Comparison of ENCODE assay signal across 8 mouse cellular contexts in the genomic region with DNA sequence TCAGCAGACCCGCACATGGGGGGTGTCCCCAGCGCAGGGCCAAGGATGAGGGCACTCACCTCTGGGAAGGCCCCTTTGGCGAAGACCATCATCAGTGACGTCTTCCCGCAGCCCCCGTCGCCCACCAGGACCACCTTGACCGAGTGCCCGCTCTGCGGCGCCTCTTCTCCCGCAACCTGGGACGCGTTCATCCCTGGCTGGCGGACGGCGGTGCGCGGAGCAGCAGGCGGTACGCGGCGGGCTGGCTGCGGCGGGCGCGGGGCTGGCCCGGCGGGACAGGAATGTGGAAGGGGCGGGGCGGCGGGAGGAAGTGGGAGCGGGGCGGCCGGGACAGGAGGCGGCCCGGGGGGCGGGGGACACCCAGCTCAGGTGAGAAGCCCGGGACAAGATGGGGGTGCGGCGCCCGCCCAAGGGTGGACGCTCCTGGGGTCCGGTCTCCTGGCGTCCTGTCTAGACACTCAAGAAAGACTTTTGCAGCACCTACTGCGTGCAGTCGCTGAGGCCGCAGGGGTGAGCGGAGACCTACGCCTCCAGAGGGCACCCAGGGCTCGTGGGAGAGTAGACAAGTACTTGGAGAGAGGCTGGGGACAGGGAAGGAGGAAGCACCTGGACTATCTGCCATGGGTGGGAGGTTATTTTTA. TPM values are rescaled to one million over a fixed set of nuclear protein-coding genes. Genes with fewer than 3 reads are reported as not detected.
DNase-seq lines count a peak whose midpoint lies in the region; ATAC-seq lines count a peak whose summit lies in the region.

A gene (minus strand): TSS at position 272 of the 641 bp plus-strand sequence.

- H3K27ac ChIP-seq in embryonic facial prominence, embryonic 12.5 days, result peak within 1 kb of the TSS; percentile 51
- H3K27ac ChIP-seq in heart, embryonic 16.5 days (ENCODE audit: low read length), result peak within 1 kb of the TSS; percentile 32; the same call in 1 of the 2 replicates
- H3K27ac ChIP-seq in midbrain, embryonic 10.5 days (replicated peaks), result peak within 1 kb of the TSS; percentile 79

- peak within 1 kb of the TSS; percentile 90 for H3K4me2 ChIP-seq in embryonic facial prominence, embryonic 12.5 days (replicated peaks)
- peak within 1 kb of the TSS; percentile 72 for H3K4me2 ChIP-seq in heart, embryonic 16.5 days (ENCODE audit: low read depth, low read length)

- DNase-seq in right cerebral cortex, postnatal 4 days, result peak; percentile 26
- no peak for DNase-seq in right cerebral cortex, postnatal 25 days
- DNase-seq in kidney, postnatal 36 days, result peak; percentile 76 to 94
- DNase-seq in midbrain, embryonic 10.5 days (ENCODE audit: low spot score), result peak; percentile 52
- DNase-seq in thymus, postnatal 4 days, result peak; percentile 56
- no peak for DNase-seq in MN1 (ENCODE audit: low spot score)

- WGBS in embryonic facial prominence, embryonic 12.5 days, result under 1% methylated on average over 46 of the region's 51 CpGs
- under 1% methylated on average over 45 of the region's 51 CpGs for WGBS in heart, embryonic 16.5 days
- WGBS in midbrain, embryonic 10.5 days, result under 1% methylated on average over 51 of the region's 51 CpGs

- no peaks in the 10 kb centered on the region for H3K9me3 ChIP-seq in embryonic facial prominence, embryonic 12.5 days
- H3K9me3 ChIP-seq in heart, embryonic 16.5 days (replicated peaks; ENCODE audit: control insufficient read depth, low read length), result no peaks in the 10 kb centered on the region
- H3K9me3 ChIP-seq in midbrain, embryonic 10.5 days (replicated peaks), result no peaks in the 10 kb centered on the region

- peak within 1 kb of the TSS; percentile 62 for H3K4me3 ChIP-seq in embryonic facial prominence, embryonic 12.5 days
- peak within 1 kb of the TSS; percentile 68 for H3K4me3 ChIP-seq in heart, embryonic 16.5 days (ENCODE audit: low read length)
- H3K4me3 ChIP-seq in midbrain, embryonic 10.5 days, result peak within 1 kb of the TSS; percentile 74

- peak within 1 kb of the TSS; percentile 76 for H3K9ac ChIP-seq in embryonic facial prominence, embryonic 12.5 days
- peak within 1 kb of the TSS; percentile 84 for H3K9ac ChIP-seq in heart, embryonic 16.5 days (ENCODE audit: low read length)

- peak; percentile 63 for ATAC-seq in embryonic facial prominence, embryonic 12.5 days (ENCODE audit: insufficient number of reproducible peaks, insufficient read depth, low FRiP score, low TSS enrichment)
- ATAC-seq in heart, embryonic 16.5 days (replicated peaks; ENCODE audit: extremely low read depth, insufficient read depth, low FRiP score), result peak; percentile 56

- H3K27me3 ChIP-seq in embryonic facial prominence, embryonic 12.5 days, result no peaks in the 10 kb centered on the region
- H3K27me3 ChIP-seq in heart, embryonic 16.5 days (ENCODE audit: control insufficient read depth, insufficient read depth, low read length), result no peaks in the 10 kb centered on the region
- H3K27me3 ChIP-seq in midbrain, embryonic 10.5 days (ENCODE audit: low read depth, poor library complexity, severe bottlenecking), result peaks cover 36% of the 10 kb centered on the region

- peaks cover 4% of the 10 kb centered on the region; the same call in 1 of the 2 replicates for H3K36me3 ChIP-seq in embryonic facial prominence, embryonic 12.5 days
- H3K36me3 ChIP-seq in heart, embryonic 16.5 days (ENCODE audit: control insufficient read depth, insufficient read depth), result no peaks in the 10 kb centered on the region
- no peaks in the 10 kb centered on the region for H3K36me3 ChIP-seq in midbrain, embryonic 10.5 days

- peaks cover 33% of the 10 kb centered on the region for H3K4me1 ChIP-seq in embryonic facial prominence, embryonic 12.5 days
- H3K4me1 ChIP-seq in heart, embryonic 16.5 days (ENCODE audit: control insufficient read depth, insufficient read depth, low read length), result peaks cover 36% of the 10 kb centered on the region
- H3K4me1 ChIP-seq in midbrain, embryonic 10.5 days, result peaks cover 37% of the 10 kb centered on the region

RNA-seq across cellular contexts. Expression of the gene that starts here (rescaled TPM):
- polyA plus RNA-seq in embryonic facial prominence, embryonic 12.5 days (2016; fragmentation: Nextera tagmentation; extraction: Ambion mirVana), result 36.6 and 47.2 TPM in 2 replicates
- polyA plus RNA-seq in heart, embryonic 16.5 days (2015; fragmentation: Nextera tagmentation; extraction: Ambion mirVana), result 18.3 and 20.4 TPM in 2 replicates
- polyA plus RNA-seq in midbrain, embryonic 10.5 days (2016; fragmentation: Nextera tagmentation; extraction: Ambion mirVana), result 13.7 and 13.9 TPM in 2 replicates

Comparison
In these comparisons a context has a peak if more than half of its experiments do, and no peak if none do; other contexts are left out.
1. DNase-seq: peak in right cerebral cortex, postnatal 4 days (single experiment), kidney, postnatal 36 days (2 of 2), midbrain, embryonic 10.5 days (single experiment) and thymus, postnatal 4 days (single experiment); none in right cerebral cortex, postnatal 25 days (single experiment) and MN1 (single experiment).
2. Peak in every context shown above with its lines, with median percentiles within 50 percentile points of each other: H3K27ac ChIP-seq and H3K4me3 ChIP-seq.